Mouse (Mus musculus) MEL (cell line): ENCODE measurements around the gene Ttll6. TPM values are rescaled to one million over a fixed set of nuclear protein-coding genes. Genes with fewer than 3 reads are reported as not detected.

ENCODE experiments used
- polyA plus RNA-seq, 2 experiments: library from polyadenylated mRNA; stranded (reverse) in 1 of 2; unstranded in 1 of 2; fragments of >175 nt in 1 of 2; fragments of >200 nt in 1 of 2; gene quantifications; 2 replicates each; pipeline versions ENCODE4 v1.2.1 to v1.2.4; 2012; ENCODE audit warnings: low replicate concordance in 2 of 2, low read depth in 1 of 2; ENCODE audit not compliant: insufficient read length in 2 of 2, insufficient read depth in 1 of 2, missing spikeins in 1 of 2
- total RNA-seq: library from RNA; depleted of rRNA; stranded (reverse); fragments of 300-350 nt; gene quantifications from 2 replicates; pipeline ENCODE4 v1.2.3, GENCODE M21; 2012; rRNA removed

The Ttll6 gene
- total and polyA plus RNA-seq, 3 experiments: 0.03 TPM; not detected in 2

Other genes starting within 250 kb of the Ttll6 start
- gene B4galnt2, start 218.9 kb upstream of the Ttll6 start, total RNA-seq: 0.15 and 0.16 TPM in 2 replicates
- 1 to 10 TPM in 1 of 2 experiments, not detected in 1; 4.5 TPM for gene B4galnt2, start 218.9 kb upstream of the Ttll6 start, polyA plus RNA-seq
- 0.03 and 0.15 TPM in 2 replicates for gene Igf2bp1, start 127.8 kb upstream of the Ttll6 start, total RNA-seq
- not detected for gene Igf2bp1, start 127.8 kb upstream of the Ttll6 start, polyA plus RNA-seq
- gene Gip, start 109.2 kb upstream of the Ttll6 start, total RNA-seq: 3.8 and 5.0 TPM in 2 replicates
- 1 to 10 TPM in 1 of 2 experiments, not detected in 1; 7.0 TPM for gene Gip, start 109.2 kb upstream of the Ttll6 start, polyA plus RNA-seq
- 135 and 137 TPM in 2 replicates for gene Snf8, start 98.9 kb upstream of the Ttll6 start, total RNA-seq
- gene Snf8, start 98.9 kb upstream of the Ttll6 start, polyA plus RNA-seq: 100 to 1,000 TPM in 1 of 2 experiments, not detected in 1; 183 TPM
- gene Ube2z, start 68.4 kb upstream of the Ttll6 start, total RNA-seq: 55.3 and 56.8 TPM in 2 replicates
- gene Ube2z, start 68.4 kb upstream of the Ttll6 start, polyA plus RNA-seq: 10 to 100 TPM in 1 of 2 experiments, not detected in 1; 58.5 TPM
- 1,306 and 1,519 TPM in 2 replicates for gene Atp5g1, start 58.1 kb upstream of the Ttll6 start, total RNA-seq
- 1,000 to 10,000 TPM in 1 of 2 experiments, not detected in 1; 1,694 TPM for gene Atp5g1, start 58.1 kb upstream of the Ttll6 start, polyA plus RNA-seq
- gene Calcoco2, start 21.8 kb upstream of the Ttll6 start, total RNA-seq: not detected in 2 replicates
- gene Calcoco2, start 21.8 kb upstream of the Ttll6 start, polyA plus RNA-seq: not detected
- gene Hoxb13, start 60.5 kb downstream of the Ttll6 start, total RNA-seq: 12.1 and 13.8 TPM in 2 replicates
- 10 to 100 TPM in 1 of 2 experiments, not detected in 1; 16.7 TPM for gene Hoxb13, start 60.5 kb downstream of the Ttll6 start, polyA plus RNA-seq
- not detected in 2 replicates for gene Hoxb9, start 137.7 kb downstream of the Ttll6 start, total RNA-seq
- not detected for gene Hoxb9, start 137.7 kb downstream of the Ttll6 start, polyA plus RNA-seq
- gene Hoxb8, start 148.1 kb downstream of the Ttll6 start, total RNA-seq: not detected in 2 replicates
- not detected for gene Hoxb8, start 148.1 kb downstream of the Ttll6 start, polyA plus RNA-seq
- not detected in 2 replicates for gene Hoxb7, start 152.8 kb downstream of the Ttll6 start, total RNA-seq
- not detected for gene Hoxb7, start 152.8 kb downstream of the Ttll6 start, polyA plus RNA-seq
- not detected in 2 replicates for gene Hoxb6, start 158.7 kb downstream of the Ttll6 start, total RNA-seq
- not detected for gene Hoxb6, start 158.7 kb downstream of the Ttll6 start, polyA plus RNA-seq
- gene Hoxb5, start 169.6 kb downstream of the Ttll6 start, total RNA-seq: not detected in 2 replicates
- gene Hoxb5, start 169.6 kb downstream of the Ttll6 start, polyA plus RNA-seq: not detected
- not detected in 2 replicates for gene Hoxb4, start 184.5 kb downstream of the Ttll6 start, total RNA-seq
- not detected for gene Hoxb4, start 184.5 kb downstream of the Ttll6 start, polyA plus RNA-seq
- gene Hoxb3, start 189.5 kb downstream of the Ttll6 start, total RNA-seq: not detected in 2 replicates
- not detected for gene Hoxb3, start 189.5 kb downstream of the Ttll6 start, polyA plus RNA-seq
- gene Hoxb2, start 216.7 kb downstream of the Ttll6 start, total RNA-seq: not detected in 2 replicates
- gene Hoxb2, start 216.7 kb downstream of the Ttll6 start, polyA plus RNA-seq: not detected
- gene Hoxb1, start 232.0 kb downstream of the Ttll6 start, total RNA-seq: not detected in 2 replicates
- not detected for gene Hoxb1, start 232.0 kb downstream of the Ttll6 start, polyA plus RNA-seq